ENCODE assay signal across 19 mouse cellular contexts in the genomic region with DNA sequence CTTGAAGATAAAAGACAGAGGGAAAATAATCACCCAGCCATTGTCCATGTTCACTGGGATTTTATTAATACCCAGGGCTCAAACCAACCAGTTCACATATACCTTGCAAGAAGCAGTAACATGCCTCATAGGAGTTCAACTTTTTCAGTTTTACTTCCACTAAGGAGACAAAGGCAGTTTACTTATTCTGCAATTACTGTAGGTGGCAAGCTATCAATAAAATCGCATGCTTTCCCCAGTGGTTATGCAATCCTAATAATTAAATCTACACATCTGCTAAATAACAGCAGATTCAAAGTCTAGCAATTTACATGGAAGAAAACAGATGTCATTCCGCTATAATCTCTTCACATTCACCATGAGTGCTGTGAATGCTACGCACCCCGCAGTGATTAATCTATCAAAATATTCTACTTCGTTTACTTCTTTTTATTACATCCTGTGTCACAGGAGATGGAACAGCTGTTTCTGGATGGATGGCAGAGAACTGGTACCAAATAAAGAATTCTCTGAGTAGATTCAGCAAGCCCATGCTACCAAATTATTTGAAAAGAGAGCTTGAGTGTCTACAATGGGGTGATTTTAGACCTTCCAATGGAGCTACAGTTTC.
DNase-seq lines count a peak whose midpoint lies in the region; ATAC-seq lines count a peak whose summit lies in the region.
"Had no signal": no experiment of that assay in that cellular context is flagged by ENCODE, and none has a peak within 500 bp of the region (broad histone marks: within the 10 kb centered on the region; RNA-seq: fewer than 3 reads in every experiment).

No protein-coding gene starts in this region.

- H3K36me3 ChIP-seq in hindbrain, embryonic 16.5 days (ENCODE audit: control insufficient read depth, insufficient read depth, low read length), result no peaks in the 10 kb centered on the region
- no peaks in the 10 kb centered on the region for H3K36me3 ChIP-seq in hindbrain, embryonic 12.5 days
- no peaks in the 10 kb centered on the region for H3K36me3 ChIP-seq in neural tube, embryonic 13.5 days
- no peaks in the 10 kb centered on the region for H3K36me3 ChIP-seq in neural tube, embryonic 14.5 days (ENCODE audit: control insufficient read depth, insufficient read depth, low read length)
- H3K36me3 ChIP-seq: embryonic facial prominence, embryonic 13.5 days; forebrain, embryonic 15.5 days; heart, embryonic 13.5 days; hindbrain, embryonic 15.5 days had no signal

- H3K4me2 ChIP-seq in hindbrain, embryonic 16.5 days (ENCODE audit: low read length), result no peak overlapping the region
- H3K4me2 ChIP-seq in hindbrain, embryonic 12.5 days (replicated peaks), result no peak overlapping the region
- no peak overlapping the region for H3K4me2 ChIP-seq in neural tube, embryonic 13.5 days
- no peak overlapping the region for H3K4me2 ChIP-seq in neural tube, embryonic 14.5 days (ENCODE audit: low read depth, low read length)
- H3K4me2 ChIP-seq: embryonic facial prominence, embryonic 13.5 days; forebrain, embryonic 15.5 days; heart, embryonic 13.5 days; hindbrain, embryonic 15.5 days had no signal

- H3K9me3 ChIP-seq in hindbrain, embryonic 16.5 days (ENCODE audit: control insufficient read depth, low read length), result 0 out of 2 replicates have a peak, but pooled peaks cover 2% of the 10 kb centered on the region
- no peaks in the 10 kb centered on the region for H3K9me3 ChIP-seq in hindbrain, embryonic 12.5 days (replicated peaks)
- H3K9me3 ChIP-seq in neural tube, embryonic 13.5 days, result no peaks in the 10 kb centered on the region
- H3K9me3 ChIP-seq in neural tube, embryonic 14.5 days (ENCODE audit: control insufficient read depth, low read length), result no peaks in the 10 kb centered on the region
- H3K9me3 ChIP-seq: embryonic facial prominence, embryonic 13.5 days; forebrain, embryonic 15.5 days; heart, embryonic 13.5 days; hindbrain, embryonic 15.5 days had no signal

- no peak overlapping the region for H3K4me3 ChIP-seq in hindbrain, embryonic 16.5 days (ENCODE audit: low read length)
- H3K4me3 ChIP-seq in hindbrain, embryonic 12.5 days, result no peak overlapping the region
- no peak overlapping the region for H3K4me3 ChIP-seq in neural tube, embryonic 13.5 days
- no peak overlapping the region for H3K4me3 ChIP-seq in neural tube, embryonic 14.5 days (ENCODE audit: low read depth, low read length)
- H3K4me3 ChIP-seq: embryonic facial prominence, embryonic 13.5 days; forebrain, embryonic 15.5 days; gastrocnemius, adult 2 months; heart, embryonic 13.5 days; hindbrain, embryonic 15.5 days had no signal

- no peak overlapping the region for H3K27ac ChIP-seq in hindbrain, embryonic 16.5 days (ENCODE audit: low read depth, low read length)
- H3K27ac ChIP-seq in hindbrain, embryonic 12.5 days, result no peak overlapping the region
- H3K27ac ChIP-seq in neural tube, embryonic 13.5 days (replicated peaks), result no peak overlapping the region
- no peak overlapping the region for H3K27ac ChIP-seq in neural tube, embryonic 14.5 days (ENCODE audit: low read depth, low read length)
- H3K27ac ChIP-seq: embryonic facial prominence, embryonic 13.5 days; forebrain, embryonic 15.5 days; gastrocnemius, adult 2 months; heart, embryonic 13.5 days; hindbrain, embryonic 15.5 days had no signal

- peak; percentile 63 for ATAC-seq in hindbrain, embryonic 16.5 days
- ATAC-seq in hindbrain, embryonic 12.5 days (ENCODE audit: low FRiP score), result no peak
- ATAC-seq in neural tube, embryonic 13.5 days (ENCODE audit: low read depth), result peak; percentile 89
- ATAC-seq in neural tube, embryonic 14.5 days (ENCODE audit: low read depth), result peak; percentile 85
- ATAC-seq: forebrain, embryonic 15.5 days had no signal

- no peaks in the 10 kb centered on the region for H3K27me3 ChIP-seq in hindbrain, embryonic 16.5 days (replicated peaks; ENCODE audit: control insufficient read depth, insufficient read depth, low read length)
- no peaks in the 10 kb centered on the region for H3K27me3 ChIP-seq in hindbrain, embryonic 12.5 days
- H3K27me3 ChIP-seq in neural tube, embryonic 13.5 days, result no peaks in the 10 kb centered on the region
- H3K27me3 ChIP-seq in neural tube, embryonic 14.5 days (ENCODE audit: control insufficient read depth, insufficient read depth, low read length), result no peaks in the 10 kb centered on the region
- H3K27me3 ChIP-seq: embryonic facial prominence, embryonic 13.5 days; forebrain, embryonic 15.5 days; heart, embryonic 13.5 days; hindbrain, embryonic 15.5 days had no signal

- no peak for DNase-seq in neural tube, embryonic 10.5 days (ENCODE audit: extremely low spot score, low spot score)
- no peak for DNase-seq in frontal cortex, postnatal 10 days (ENCODE audit: low spot score in 2 of 2)
- DNase-seq: adrenal gland, adult 2 months; adrenal gland, postnatal 25 days; cerebellum, adult 11-12 months; cerebellum, adult 9-10 months; cerebellum, postnatal 25 days; gastrocnemius, adult 2 months; gastrocnemius, postnatal 25 days; heart, postnatal 36 days; kidney, adult 11 months had no signal

- no peaks in the 10 kb centered on the region for H3K4me1 ChIP-seq in hindbrain, embryonic 16.5 days (ENCODE audit: control insufficient read depth, insufficient read depth, low read depth, low read length)
- no peaks in the 10 kb centered on the region for H3K4me1 ChIP-seq in hindbrain, embryonic 12.5 days
- no peaks in the 10 kb centered on the region for H3K4me1 ChIP-seq in neural tube, embryonic 13.5 days (replicated peaks)
- H3K4me1 ChIP-seq in neural tube, embryonic 14.5 days (ENCODE audit: control insufficient read depth, insufficient read depth, low read length), result no peaks in the 10 kb centered on the region
- H3K4me1 ChIP-seq: embryonic facial prominence, embryonic 13.5 days; forebrain, embryonic 15.5 days; heart, embryonic 13.5 days; hindbrain, embryonic 15.5 days had no signal

- no peak overlapping the region for H3K9ac ChIP-seq in hindbrain, embryonic 16.5 days (ENCODE audit: low read depth, low read length)
- no peak overlapping the region for H3K9ac ChIP-seq in hindbrain, embryonic 12.5 days
- no peak overlapping the region for H3K9ac ChIP-seq in neural tube, embryonic 13.5 days
- H3K9ac ChIP-seq in neural tube, embryonic 14.5 days (replicated peaks; ENCODE audit: low read depth, low read length), result no peak overlapping the region
- H3K9ac ChIP-seq: embryonic facial prominence, embryonic 13.5 days; forebrain, embryonic 15.5 days; heart, embryonic 13.5 days; hindbrain, embryonic 15.5 days had no signal

- WGBS in hindbrain, embryonic 16.5 days, result 60% methylated on average over 5 of the region's 5 CpGs
- 78% methylated on average over 5 of the region's 5 CpGs for WGBS in hindbrain, embryonic 12.5 days
- WGBS in neural tube, embryonic 13.5 days, result 53% methylated on average over 5 of the region's 5 CpGs
- 48% methylated on average over 5 of the region's 5 CpGs for WGBS in neural tube, embryonic 14.5 days
